Mouse (Mus musculus): ENCODE measurements around the gene Bex4. TPM values are rescaled to one million over a fixed set of nuclear protein-coding genes. Genes with fewer than 3 reads are reported as not detected.
"Not testable (repeated sequence)": the region's sequence is repeated elsewhere in the genome, so short reads cannot be mapped to it uniquely, and the experiment has no call there.

The Bex4 gene
- polyA plus RNA-seq, 1 experiment from 2014 or later, result 71.3 TPM

DNA sequence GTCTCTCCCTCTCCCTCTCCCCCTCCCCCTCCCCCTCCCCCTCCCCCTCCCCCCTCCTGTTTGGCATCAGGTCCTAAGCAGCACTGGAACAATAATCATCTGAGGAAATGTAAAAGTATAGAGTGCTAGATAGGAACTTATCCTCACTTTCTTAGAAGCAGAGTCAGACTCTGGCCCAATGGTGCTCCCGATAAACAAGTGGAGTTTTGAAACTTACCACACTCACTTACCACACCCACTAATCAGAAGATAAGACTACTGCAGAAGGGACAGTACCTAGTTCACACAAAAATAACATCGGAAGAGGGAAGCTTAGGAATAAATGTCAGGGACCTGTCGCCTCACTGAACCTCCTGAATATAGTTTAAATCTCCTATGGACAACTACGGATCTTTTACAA is 3.2 kb upstream of the Bex4 start:
- Histone ChIP-seq H3K27ac (no peak overlapping the region), H3K4me1 (replicated peaks) (no peaks in the 10 kb centered on the region), H3K36me3 (no peaks in the 10 kb centered on the region), H3K9ac (replicated peaks) (no peak overlapping the region), H3K9me3 (no peaks in the 10 kb centered on the region), H3K4me3 (replicated peaks) (no peak overlapping the region), H3K27me3 (no peaks in the 10 kb centered on the region; the same call in 1 of the 2 replicates), H3K4me2 (no peak overlapping the region)
- no peak for ATAC-seq (ENCODE audit: insufficient number of reproducible peaks, insufficient read depth, low FRiP score, low TSS enrichment, low read depth)
- 87% methylated on average over 4 of the region's 4 CpGs for WGBS

DNA sequence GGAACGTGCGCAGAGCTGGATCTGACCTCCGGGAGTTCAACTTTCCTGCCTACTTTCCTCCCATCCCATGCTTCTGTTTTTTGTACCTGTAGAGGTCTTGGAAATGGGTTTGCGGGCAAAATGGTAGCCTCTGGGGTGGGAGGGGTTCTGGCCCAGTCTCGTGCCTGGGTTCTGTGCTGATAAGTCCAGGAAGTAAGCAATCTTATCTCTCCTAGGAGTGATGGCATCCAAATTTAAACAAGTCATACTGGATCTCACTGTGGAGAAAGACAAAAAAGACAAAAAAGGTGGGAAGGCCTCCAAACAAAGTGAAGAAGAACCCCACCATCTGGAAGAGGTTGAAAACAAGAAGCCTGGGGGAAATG is 826 bp downstream of the Bex4 start:
- not testable (repeated sequence) for H3K9me3 ChIP-seq; H3K27ac ChIP-seq; H3K27me3 ChIP-seq; H3K4me1 ChIP-seq (replicated peaks); ATAC-seq (ENCODE audit: insufficient number of reproducible peaks, insufficient read depth, low FRiP score, low TSS enrichment, low read depth); H3K36me3 ChIP-seq; H3K9ac ChIP-seq (replicated peaks)
- Histone ChIP-seq H3K4me2 (peak overlapping the region; percentile 56), H3K4me3 (replicated peaks) (peak overlapping the region; percentile 41)
- 30% methylated on average over 5 of the region's 5 CpGs for WGBS

DNA sequence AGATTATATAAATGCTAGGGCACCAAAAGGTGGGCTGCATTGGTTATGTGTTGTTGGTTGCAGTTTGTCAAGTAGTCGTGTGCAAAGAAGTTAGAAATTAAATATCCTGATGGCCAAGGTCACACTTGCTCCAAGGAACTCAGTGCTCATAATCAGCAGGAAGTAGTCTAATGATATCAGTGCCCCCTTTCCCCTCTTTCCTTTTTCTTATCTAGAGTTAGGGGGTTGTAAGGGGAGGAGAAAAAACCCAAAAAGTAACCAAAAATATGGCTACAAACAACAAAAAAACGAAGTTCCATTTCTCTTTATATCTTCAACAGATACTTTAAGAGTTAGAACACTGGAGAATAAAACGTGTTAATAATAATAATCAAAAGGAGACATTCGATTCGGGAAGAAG is 2.6 kb downstream of the Bex4 start:
- no peaks in the 10 kb centered on the region for H3K4me1 ChIP-seq (replicated peaks)
- 84% methylated on average over 5 of the region's 5 CpGs for WGBS

DNA sequence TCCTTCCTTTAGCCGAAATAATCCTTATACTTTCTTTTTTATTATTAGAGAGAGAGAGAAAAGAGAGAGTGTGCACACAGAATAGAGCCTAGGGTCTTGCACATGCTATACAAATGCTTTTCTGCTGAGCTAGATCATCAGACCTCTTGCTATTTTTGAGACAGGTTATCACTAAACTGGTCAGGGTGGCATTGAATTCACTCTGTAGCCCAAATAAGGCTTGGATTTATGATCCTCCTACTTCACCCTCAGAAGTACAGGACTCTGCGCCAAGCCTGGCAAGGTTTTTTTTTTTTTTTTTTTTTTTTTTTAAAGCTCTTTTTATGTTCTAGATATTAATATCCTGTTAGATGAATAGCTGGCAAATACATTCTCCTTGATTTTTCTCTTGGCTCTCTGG is 4.9 kb downstream of the Bex4 start:
- H3K27ac ChIP-seq, result no peak overlapping the region
- H3K4me1 ChIP-seq (replicated peaks), result no peaks in the 10 kb centered on the region
- ATAC-seq (ENCODE audit: insufficient number of reproducible peaks, insufficient read depth, low FRiP score, low TSS enrichment, low read depth), result no peak
- H3K9ac ChIP-seq (replicated peaks), result no peak overlapping the region
- H3K36me3 ChIP-seq, result no peaks in the 10 kb centered on the region
- no peak overlapping the region for H3K4me3 ChIP-seq (replicated peaks)
- peaks cover 4% of the 10 kb centered on the region; the same call in 1 of the 2 replicates for H3K27me3 ChIP-seq
- H3K4me2 ChIP-seq, result no peak overlapping the region
- WGBS, result 81% methylated on average over 2 of the region's 2 CpGs
- H3K9me3 ChIP-seq, result no peaks in the 10 kb centered on the region

More for the DNA sequence above, 2.6 kb downstream of the Bex4 start:
- Histone ChIP-seq H3K9ac (replicated peaks) (no peak overlapping the region), H3K9me3 (no peaks in the 10 kb centered on the region), H3K27me3 (no peaks in the 10 kb centered on the region), H3K4me3 (replicated peaks) (no peak overlapping the region), H3K27ac (no peak overlapping the region), H3K36me3 (no peaks in the 10 kb centered on the region), H3K4me2 (no peak overlapping the region)
- ATAC-seq (ENCODE audit: insufficient number of reproducible peaks, insufficient read depth, low FRiP score, low TSS enrichment, low read depth), result no peak

DNA sequence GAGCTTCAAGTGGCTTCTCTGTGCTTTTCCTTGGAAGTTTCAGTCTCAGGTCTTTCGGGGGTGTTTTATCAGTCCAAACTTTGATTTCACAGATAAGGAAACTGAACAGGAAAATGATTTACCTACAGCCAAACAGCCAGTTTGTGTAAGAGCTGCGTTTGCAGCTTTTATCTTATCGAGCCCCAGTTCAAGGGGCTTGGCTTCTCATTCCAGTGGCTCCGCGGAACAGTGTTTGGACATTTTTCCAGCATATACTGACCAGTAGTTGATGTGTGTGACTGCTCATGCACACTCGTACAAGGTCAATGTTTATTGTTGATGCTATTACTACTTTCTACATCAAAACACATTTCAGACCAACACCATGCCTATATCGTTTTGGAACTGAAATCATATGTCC is 5.4 kb downstream of the Bex4 start:
- no peaks in the 10 kb centered on the region for H3K36me3 ChIP-seq
- peaks cover 4% of the 10 kb centered on the region; the same call in 1 of the 2 replicates for H3K27me3 ChIP-seq
- no peak overlapping the region for H3K4me3 ChIP-seq (replicated peaks)
- no peaks in the 10 kb centered on the region for H3K9me3 ChIP-seq
- 71% methylated on average over 7 of the region's 7 CpGs for WGBS
- no peaks in the 10 kb centered on the region for H3K4me1 ChIP-seq (replicated peaks)
- ATAC-seq (ENCODE audit: insufficient number of reproducible peaks, insufficient read depth, low FRiP score, low TSS enrichment, low read depth), result no peak
- no peak overlapping the region for H3K27ac ChIP-seq
- H3K4me2 ChIP-seq, result no peak overlapping the region
- no peak overlapping the region for H3K9ac ChIP-seq (replicated peaks)

DNA sequence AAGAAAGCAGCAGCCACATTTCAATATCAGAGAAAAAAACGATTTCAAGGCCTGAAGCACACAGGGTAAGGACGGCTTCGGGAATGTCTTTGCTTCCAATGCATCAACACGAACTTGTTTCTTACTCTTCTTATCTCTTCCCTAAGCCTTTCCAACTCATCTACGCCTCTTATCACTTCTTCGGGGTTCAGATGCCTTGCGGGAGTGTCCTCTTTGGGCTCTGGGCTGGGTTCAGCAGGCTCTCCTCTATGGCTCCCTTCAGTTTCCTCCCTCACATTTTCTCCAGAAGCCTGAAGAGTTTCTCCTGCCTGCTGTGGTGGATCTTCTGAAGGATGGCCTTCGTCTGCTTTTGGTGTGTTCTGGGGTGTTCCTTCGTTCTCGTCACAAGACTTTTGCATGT is 31.8 kb downstream of the Bex4 start:
- H3K9me3 ChIP-seq, result no peaks in the 10 kb centered on the region
- no peak overlapping the region for H3K27ac ChIP-seq
- no peak for ATAC-seq (ENCODE audit: insufficient number of reproducible peaks, insufficient read depth, low FRiP score, low TSS enrichment, low read depth)
- WGBS, result 65% methylated on average over 10 of the region's 10 CpGs
- peaks cover 12% of the 10 kb centered on the region for H3K27me3 ChIP-seq
- peak overlapping the region; percentile 42; the same call in 1 of the 2 replicates for H3K9ac ChIP-seq (replicated peaks)
- peak overlapping the region; percentile 57 for H3K4me2 ChIP-seq
- H3K4me1 ChIP-seq (replicated peaks), result no peaks in the 10 kb centered on the region
- H3K4me3 ChIP-seq (replicated peaks), result peak overlapping the region; percentile 55
- peaks cover 4% of the 10 kb centered on the region; the same call in 1 of the 2 replicates for H3K36me3 ChIP-seq

DNA sequence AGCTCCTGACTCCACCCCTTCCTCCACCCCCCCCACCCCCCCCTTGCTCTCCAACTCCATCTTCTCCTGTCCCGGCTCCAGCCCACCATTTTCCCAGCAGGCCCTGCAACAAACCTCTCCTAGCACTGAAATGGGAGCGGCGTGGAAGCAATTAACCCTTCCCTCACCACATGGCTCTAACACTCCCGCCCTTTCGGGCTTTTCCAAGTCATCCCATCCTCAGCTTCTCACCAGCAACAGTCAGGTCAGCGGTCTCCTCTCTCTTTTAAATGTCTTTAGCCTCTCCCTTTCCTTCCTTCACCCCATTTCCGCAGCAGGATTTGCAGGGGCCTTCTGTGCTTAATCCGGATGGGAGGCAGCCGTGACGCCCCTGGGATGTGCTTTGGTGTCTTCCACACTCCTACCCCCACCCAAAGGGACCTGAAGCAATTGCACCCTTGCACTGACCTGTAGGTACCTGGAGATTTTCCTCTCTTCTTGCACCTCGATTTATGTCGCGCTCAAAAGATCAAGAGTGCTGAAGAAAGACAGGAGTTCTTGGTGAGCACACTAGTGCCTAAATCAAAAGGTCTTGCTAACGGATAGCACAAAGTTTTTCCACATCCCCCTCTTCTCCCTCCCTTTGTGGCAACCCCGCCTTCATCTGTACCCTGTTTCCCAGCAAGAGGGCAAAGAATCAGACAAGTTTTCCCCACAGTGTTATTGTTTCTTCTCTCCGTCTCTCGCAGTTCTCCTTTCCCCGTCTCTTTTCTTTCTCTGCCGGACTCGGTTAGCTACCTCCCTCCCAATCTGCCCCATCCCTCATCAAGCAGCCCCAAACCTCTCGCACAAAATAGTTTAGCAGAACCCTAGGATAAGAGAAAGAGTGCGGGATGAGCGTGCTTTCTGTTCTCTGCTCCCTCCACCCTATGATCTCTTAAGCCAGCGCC is 32.7 kb downstream of the Bex4 start:
- peak; percentile 71 for ATAC-seq (ENCODE audit: insufficient number of reproducible peaks, insufficient read depth, low FRiP score, low TSS enrichment, low read depth)
- peaks cover 15% of the 10 kb centered on the region for H3K27me3 ChIP-seq
- WGBS, result 17% methylated on average over 24 of the region's 24 CpGs
- peak overlapping the region; percentile 86 for H3K27ac ChIP-seq
- peak overlapping the region; percentile 78 for H3K9ac ChIP-seq (replicated peaks)
- no peaks in the 10 kb centered on the region for H3K9me3 ChIP-seq
- H3K4me1 ChIP-seq (replicated peaks), result no peaks in the 10 kb centered on the region
- peak overlapping the region; percentile 57 for H3K4me2 ChIP-seq
- peaks cover 4% of the 10 kb centered on the region; the same call in 1 of the 2 replicates for H3K36me3 ChIP-seq
- H3K4me3 ChIP-seq (replicated peaks), result peak overlapping the region; percentile 55

DNA sequence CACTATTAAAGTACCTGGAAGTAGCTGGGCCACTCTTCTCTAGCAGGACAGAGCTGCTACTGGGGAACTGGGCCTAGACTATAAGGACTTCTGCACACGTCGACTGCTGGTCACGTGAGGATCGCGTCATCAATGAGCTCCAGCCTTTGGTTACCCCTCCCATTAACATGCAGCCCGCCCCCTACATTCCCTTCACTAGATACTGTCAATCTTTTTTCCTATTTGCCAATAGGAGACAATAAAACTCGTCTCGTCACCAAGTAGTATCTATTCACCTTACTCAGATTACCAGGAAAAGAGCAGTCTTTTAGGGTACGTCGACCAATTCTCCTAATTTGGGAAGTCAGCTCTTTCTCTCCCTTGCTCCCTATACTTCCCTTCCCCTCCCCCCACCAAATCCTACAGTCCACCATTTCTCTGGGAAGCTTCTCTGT is 33.3 kb downstream of the Bex4 start, which contains the start of gene Tceal8:
Gene Tceal8 (minus strand): TSS at position 225 of the 434 bp plus-strand sequence.
- Histone ChIP-seq H3K9ac (replicated peaks) (peak within 1 kb of the TSS; percentile 78), H3K4me2 (peak within 1 kb of the TSS; percentile 57), H3K27ac (peak within 1 kb of the TSS; percentile 86), H3K4me3 (replicated peaks) (peak within 1 kb of the TSS; percentile 55), H3K36me3 (peaks cover 4% of the 10 kb centered on the region; the same call in 1 of the 2 replicates), H3K4me1 (replicated peaks) (no peaks in the 10 kb centered on the region), H3K9me3 (no peaks in the 10 kb centered on the region), H3K27me3 (peaks cover 15% of the 10 kb centered on the region)
- peak; percentile 94 for ATAC-seq (ENCODE audit: insufficient number of reproducible peaks, insufficient read depth, low FRiP score, low TSS enrichment, low read depth)
- 15% methylated on average over 10 of the region's 10 CpGs for WGBS

DNA sequence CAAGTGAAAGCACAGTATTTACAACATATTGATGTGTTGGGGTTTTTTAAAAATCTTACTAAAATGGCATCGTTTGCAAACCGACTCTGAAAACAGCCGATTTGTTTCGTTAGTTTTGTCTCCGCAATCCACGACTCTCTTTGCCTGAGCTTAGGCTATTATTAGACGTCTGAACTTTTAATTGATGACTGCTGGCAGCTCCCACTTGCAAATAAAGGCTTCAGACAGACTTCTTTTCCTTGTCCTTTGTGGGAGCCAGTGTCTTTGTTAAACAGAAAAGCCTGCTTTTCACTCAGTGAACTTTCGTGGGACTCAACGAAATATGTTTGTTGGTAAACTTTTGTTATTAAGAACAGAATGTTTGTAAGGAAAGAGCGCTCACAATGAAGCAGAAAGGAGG is 34.0 kb downstream of the Bex4 start:
- no peak overlapping the region; the same call in 1 of the 2 replicates for H3K27ac ChIP-seq
- H3K9ac ChIP-seq (replicated peaks), result no peak overlapping the region; the same call in 1 of the 2 replicates
- peaks cover 15% of the 10 kb centered on the region for H3K27me3 ChIP-seq
- H3K36me3 ChIP-seq, result peaks cover 4% of the 10 kb centered on the region; the same call in 1 of the 2 replicates
- no peaks in the 10 kb centered on the region for H3K4me1 ChIP-seq (replicated peaks)
- no peaks in the 10 kb centered on the region for H3K9me3 ChIP-seq
- no peak for ATAC-seq (ENCODE audit: insufficient number of reproducible peaks, insufficient read depth, low FRiP score, low TSS enrichment, low read depth)
- WGBS, result 31% methylated on average over 10 of the region's 10 CpGs
- peak overlapping the region; percentile 55 for H3K4me3 ChIP-seq (replicated peaks)
- peak overlapping the region; percentile 48 for H3K4me2 ChIP-seq

DNA sequence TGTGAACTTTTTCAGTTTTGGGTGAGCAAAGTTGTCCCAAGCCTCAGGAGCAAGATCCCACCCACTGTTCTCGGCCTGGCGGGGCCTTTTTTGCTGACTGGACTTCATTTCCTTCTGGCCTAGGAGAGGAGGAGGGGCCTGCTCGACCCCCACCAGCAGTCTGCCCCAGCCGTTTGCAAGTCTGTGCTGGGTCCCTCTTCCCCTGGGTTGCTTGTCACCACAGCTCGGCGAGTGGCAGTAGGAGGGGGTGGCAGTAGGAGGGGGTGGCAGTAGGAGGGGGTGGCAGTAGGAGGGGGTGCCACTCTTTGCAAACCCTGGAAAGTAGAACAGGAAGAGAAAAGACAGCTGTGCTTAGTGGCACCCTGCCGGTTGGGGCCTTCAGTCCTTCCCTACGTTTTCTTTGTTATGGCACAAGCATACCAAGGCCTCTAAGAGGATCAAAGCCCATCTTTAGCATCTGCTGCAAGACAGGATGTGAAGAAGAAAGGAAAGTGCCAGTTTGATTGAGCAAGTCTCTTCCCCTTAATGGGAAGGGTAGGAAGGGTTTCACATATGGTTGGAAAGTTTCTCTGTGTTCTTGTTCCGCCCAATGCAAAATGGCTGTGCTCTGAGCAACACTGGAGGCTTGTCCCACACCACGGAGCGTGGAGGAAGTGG is 42.2 kb downstream of the Bex4 start:
- no peak overlapping the region for H3K4me3 ChIP-seq (replicated peaks)
- 26% methylated on average over 10 of the region's 11 CpGs for WGBS
- no peaks in the 10 kb centered on the region for H3K4me1 ChIP-seq (replicated peaks)
- no peaks in the 10 kb centered on the region for H3K9me3 ChIP-seq
- no peak overlapping the region for H3K9ac ChIP-seq (replicated peaks)
- no peaks in the 10 kb centered on the region for H3K36me3 ChIP-seq
- no peak overlapping the region for H3K4me2 ChIP-seq
- no peak for ATAC-seq (ENCODE audit: insufficient number of reproducible peaks, insufficient read depth, low FRiP score, low TSS enrichment, low read depth)
- H3K27me3 ChIP-seq, result peaks cover 18% of the 10 kb centered on the region; the same call in 1 of the 2 replicates
- H3K27ac ChIP-seq, result no peak overlapping the region

DNA sequence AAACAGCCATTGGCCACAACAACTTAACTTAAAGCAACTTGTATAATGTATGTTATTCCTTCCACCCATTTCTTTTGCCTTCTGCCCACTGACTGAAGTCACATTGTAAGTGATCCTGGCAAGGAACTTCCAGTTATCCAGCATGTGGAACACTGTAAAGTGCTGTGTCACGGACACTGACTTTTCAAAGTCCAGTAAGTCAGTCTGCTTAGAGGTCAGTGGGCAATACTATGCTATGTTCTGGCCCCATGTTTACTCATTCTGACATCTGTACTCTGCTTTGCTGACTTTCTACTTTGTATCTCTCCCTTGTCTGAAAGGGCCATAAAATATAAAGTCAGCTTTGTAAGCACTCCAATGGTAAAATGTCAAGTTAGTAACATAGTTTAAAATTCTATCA is 44.3 kb downstream of the Bex4 start:
- 78% methylated on average over 1 of the region's 1 CpGs for WGBS
- no peak for ATAC-seq (ENCODE audit: insufficient number of reproducible peaks, insufficient read depth, low FRiP score, low TSS enrichment, low read depth)
- Histone ChIP-seq H3K9ac (replicated peaks) (no peak overlapping the region), H3K4me1 (replicated peaks) (no peaks in the 10 kb centered on the region), H3K9me3 (no peaks in the 10 kb centered on the region), H3K27me3 (peaks cover 14% of the 10 kb centered on the region; the same call in 1 of the 2 replicates), H3K27ac (no peak overlapping the region), H3K4me2 (no peak overlapping the region), H3K4me3 (replicated peaks) (no peak overlapping the region), H3K36me3 (no peaks in the 10 kb centered on the region)
